In genomic region chr3:95685301-95685700, GRCm38 (mm10) we compare ENCODE assay signal across 20 mouse cellular contexts. TPM values are rescaled to one million over a fixed set of nuclear protein-coding genes. Genes with fewer than 3 reads are reported as not detected.
DNase-seq lines count a peak whose midpoint lies in the region; ATAC-seq and TF ChIP-seq lines count a peak whose summit lies in the region.
"Had no signal": no experiment of that assay in that cellular context is flagged by ENCODE, and none has a peak within 500 bp of the region (broad histone marks: within the 10 kb centered on the region; RNA-seq: fewer than 3 reads in every experiment).

No protein-coding gene starts in this region.

- no peak overlapping the region for H3K4me2 ChIP-seq in heart, embryonic 16.5 days (ENCODE audit: low read depth, low read length)
- H3K4me2 ChIP-seq: embryonic facial prominence, embryonic 15.5 days; hindbrain, embryonic 12.5 days had no signal

- no peak for ATAC-seq in heart, embryonic 16.5 days (replicated peaks; ENCODE audit: extremely low read depth, insufficient read depth, low FRiP score)
- ATAC-seq: forebrain, embryonic 14.5 days; hindbrain, embryonic 16.5 days; inflammation-experienced regulatory T-cells, adult 6 months; intestine, postnatal 0 days had no signal

- peak overlapping the region; percentile 96 for H3K27ac ChIP-seq in heart, adult 2 months
- H3K27ac ChIP-seq in heart, embryonic 16.5 days (ENCODE audit: low read length) = no peak overlapping the region
- H3K27ac ChIP-seq: embryonic facial prominence, embryonic 15.5 days; forebrain, embryonic 10.5 days; hindbrain, embryonic 12.5 days had no signal

- peaks cover 16% of the 10 kb centered on the region for H3K4me1 ChIP-seq in heart, adult 2 months (ENCODE audit: control insufficient read depth, insufficient read depth, low read length)
- peaks cover 57% of the 10 kb centered on the region for H3K4me1 ChIP-seq in heart, embryonic 16.5 days (ENCODE audit: control insufficient read depth, insufficient read depth, low read length)

- TF ChIP-seq CTCF in heart, adult 2 months (IDR thresholded peaks at IDR 0.05) = no peak

- DNase-seq in heart, adult 2 months = peak; percentile 16 to 31
- no peak for DNase-seq in heart, postnatal 4 days
- no peak for DNase-seq in heart, adult 8-10 months (ENCODE audit: low spot score)
- DNase-seq in urinary bladder, adult 2 months (ENCODE audit: low spot score) = peak; percentile 22
- no peak for DNase-seq in urinary bladder, postnatal 14 days (ENCODE audit: low spot score)
- DNase-seq in spleen, adult 18-20 months = no peak
- DNase-seq: adrenal gland, postnatal 25 days; cerebellum, adult 18-20 months; cerebellum, adult 9-11 months; cerebellum, postnatal 36 days; kidney, adult 8-10 months had no signal

- intact Hi-C loops in heart, adult 2 months (cut with DNase I) = loop anchor here (5.0 kb wide), 1 partner anchor 47 kb away; no protein-coding TSS in a partner anchor

- TF ChIP-seq POLR2A in heart, adult 2 months (IDR thresholded peaks at IDR 0.05; ENCODE audit: insufficient read depth, low read depth, low read length) = no peak

- WGBS in heart, adult 2 months = 70% methylated on average over 4 of the region's 4 CpGs
- 70% methylated on average over 4 of the region's 4 CpGs for WGBS in heart, embryonic 16.5 days

- no peak for TF ChIP-seq EP300 in heart, adult 2 months (IDR thresholded peaks at IDR 0.05; ENCODE audit: insufficient read depth, low read depth, low read length)

- no peaks in the 10 kb centered on the region for H3K79me2 ChIP-seq in heart, adult 2 months (replicated peaks; ENCODE audit: control insufficient read depth, insufficient read depth, low read length)

- H3K9ac ChIP-seq in heart, adult 2 months (ENCODE audit: low read depth, low read length) = no peak overlapping the region; the same call in 1 of the 2 replicates
- peak overlapping the region; percentile 31; the same call in 1 of the 2 replicates for H3K9ac ChIP-seq in heart, embryonic 16.5 days (ENCODE audit: low read length)
- H3K9ac ChIP-seq: embryonic facial prominence, embryonic 15.5 days; hindbrain, embryonic 12.5 days had no signal

- no peaks in the 10 kb centered on the region for H3K9me3 ChIP-seq in heart, embryonic 16.5 days (replicated peaks; ENCODE audit: control insufficient read depth, low read length)
- H3K9me3 ChIP-seq: embryonic facial prominence, embryonic 15.5 days; forebrain, embryonic 10.5 days; hindbrain, embryonic 12.5 days had no signal

- H3K36me3 ChIP-seq in heart, adult 2 months (ENCODE audit: control insufficient read depth, insufficient read depth, low read length) = no peaks in the 10 kb centered on the region
- no peaks in the 10 kb centered on the region for H3K36me3 ChIP-seq in heart, embryonic 16.5 days (ENCODE audit: control insufficient read depth, insufficient read depth)
- H3K36me3 ChIP-seq: embryonic facial prominence, embryonic 15.5 days; forebrain, embryonic 10.5 days; hindbrain, embryonic 12.5 days had no signal

- no peaks in the 10 kb centered on the region for H3K27me3 ChIP-seq in heart, adult 2 months (ENCODE audit: control insufficient read depth, insufficient read depth, low read length)
- no peaks in the 10 kb centered on the region for H3K27me3 ChIP-seq in heart, embryonic 16.5 days (ENCODE audit: control insufficient read depth, insufficient read depth, low read length)
- H3K27me3 ChIP-seq: embryonic facial prominence, embryonic 15.5 days had no signal

- H3K4me3 ChIP-seq in heart, adult 2 months = no peak overlapping the region
- H3K4me3 ChIP-seq in heart, embryonic 16.5 days (ENCODE audit: low read length) = no peak overlapping the region
- H3K4me3 ChIP-seq: embryonic facial prominence, embryonic 15.5 days; erythroblast, embryonic 14.5 days; forebrain, embryonic 10.5 days; hindbrain, embryonic 12.5 days had no signal

RNA-seq across cellular contexts. Expression of gene Adamtsl4, which starts 2.4 kb away (rescaled TPM):
- 10 to 100 TPM; 39.2 to 51.4 TPM for total RNA-seq in heart, adult 2 months (2021)
- polyA plus RNA-seq in heart, adult 2 months (2012; rRNA removed) = 36.2 and 46.2 TPM in 2 replicates
- total RNA-seq in heart, postnatal 4 days (2021) = 10 to 100 TPM; 13.5 to 14.6 TPM
- 8.5 and 13.7 TPM in 2 replicates for polyA plus RNA-seq in heart, embryonic 16.5 days (2015; fragmentation: Nextera tagmentation; extraction: Ambion mirVana)
- total RNA-seq in heart, adult 8-10 months (2022) = 10 to 100 TPM; 35.5 to 60.3 (median 45.4) TPM
- 52.4 and 58.8 TPM in 2 replicates for polyA plus RNA-seq in urinary bladder, adult 2 months (2012; rRNA removed)

RNA-seq across cellular contexts. Expression of gene Mcl1, which starts 26.7 kb away (rescaled TPM):
- total RNA-seq in heart, adult 2 months (2021) = 100 to 1,000 TPM; 134 to 139 TPM
- polyA plus RNA-seq in heart, adult 2 months (2012; rRNA removed) = 39.1 and 64.4 TPM in 2 replicates
- total RNA-seq in heart, postnatal 4 days (2021) = 100 to 1,000 TPM; 112 to 115 TPM
- 31.9 and 38.3 TPM in 2 replicates for polyA plus RNA-seq in heart, embryonic 16.5 days (2015; fragmentation: Nextera tagmentation; extraction: Ambion mirVana)
- 100 to 1,000 TPM; 123 to 159 (median 134) TPM for total RNA-seq in heart, adult 8-10 months (2022)
- polyA plus RNA-seq in urinary bladder, adult 2 months (2012; rRNA removed) = 90.3 and 106 TPM in 2 replicates

RNA-seq across cellular contexts. Expression of gene Ecm1, which starts 54.1 kb away (rescaled TPM):
- total RNA-seq in heart, adult 2 months (2021) = 10 to 100 TPM; 54.4 to 61.9 TPM
- polyA plus RNA-seq in heart, adult 2 months (2012; rRNA removed) = 173 and 200 TPM in 2 replicates
- 10 to 100 TPM; 41.3 to 43.8 TPM for total RNA-seq in heart, postnatal 4 days (2021)
- polyA plus RNA-seq in heart, embryonic 16.5 days (2015; fragmentation: Nextera tagmentation; extraction: Ambion mirVana) = 44.1 and 49.2 TPM in 2 replicates
- 10 to 100 TPM; 36.6 to 76.5 (median 42.3) TPM for total RNA-seq in heart, adult 8-10 months (2022)
- polyA plus RNA-seq in urinary bladder, adult 2 months (2012; rRNA removed) = 718 and 729 TPM in 2 replicates

Comparison
In these comparisons a context has a peak if more than half of its experiments do, and no peak if none do; other contexts are left out.
1. DNase-seq: peak in heart, adult 2 months (2 of 2) and urinary bladder, adult 2 months (single experiment); none in heart, postnatal 4 days (single experiment), heart, adult 8-10 months (single experiment), urinary bladder, postnatal 14 days (single experiment) and spleen, adult 18-20 months (0 of 2).